Mouse (Mus musculus) skeletal muscle tissue, adult 2 months (tissue): ENCODE measurements at regions not wholly inside any gene's neighbourhood (a gene's known extent, or its start where the extent isn't known, plus 50 kb on each side); places are given as distances from the start of the nearest gene placed in this dataset.
A peak's percentile ranks its signal among the peaks of the same experiment; 100 is the strongest.

Experiments
- DNase-seq: peaks from one replicate; pipeline ENCODE4 v3.0.0-alpha.2; 2012; ENCODE audit warnings: low read depth, low spot score

- DNase-seq = no peak
These were observed 197.5 kb downstream of the Icos start for GRCm38 (mm10) chr1:61175239-61175638.

- no peak for DNase-seq
These were observed 201.7 kb downstream of the Icos start for GRCm38 (mm10) chr1:61179461-61179860.

- DNase-seq = peak; percentile 67
These were observed 203.5 kb downstream of the Icos start for GRCm38 (mm10) chr1:61181099-61181821.

- DNase-seq = no peak
These were observed 209.8 kb downstream of the Icos start for GRCm38 (mm10) chr1:61187381-61188100.

- DNase-seq = no peak
These were observed 213.2 kb downstream of the Icos start for GRCm38 (mm10) chr1:61190921-61191320.

GRCm38 (mm10) chr1:61198549-61199062 lies 220.9 kb downstream of the Icos start:
- DNase-seq = no peak

GRCm38 (mm10) chr1:61201006-61201405 lies 223.3 kb downstream of the Icos start:
- DNase-seq = no peak

- DNase-seq = no peak
These were observed 224.4 kb downstream of the Icos start for GRCm38 (mm10) chr1:61202079-61202478.

- peak; percentile 25 for DNase-seq
These were observed 225.4 kb downstream of the Icos start for GRCm38 (mm10) chr1:61203170-61203569.

GRCm38 (mm10) chr1:61203612-61204011 lies 225.9 kb downstream of the Icos start:
- no peak for DNase-seq

GRCm38 (mm10) chr1:61205137-61205536 lies 227.4 kb downstream of the Icos start:
- DNase-seq = no peak

- DNase-seq = peak; percentile 21
These were observed 229.2 kb downstream of the Icos start for GRCm38 (mm10) chr1:61206861-61207380.

GRCm38 (mm10) chr1:61208386-61208785 lies 230.7 kb downstream of the Icos start:
- no peak for DNase-seq

GRCm38 (mm10) chr1:61221131-61221530 lies 243.4 kb downstream of the Icos start:
- peak; percentile 47 for DNase-seq

GRCm38 (mm10) chr1:61228942-61229341 lies 251.2 kb downstream of the Icos start:
- peak; percentile 90 for DNase-seq

GRCm38 (mm10) chr1:61233001-61233400 lies 255.3 kb downstream of the Icos start:
- no peak for DNase-seq

GRCm38 (mm10) chr1:61233476-61234297 lies 256.0 kb downstream of the Icos start:
- DNase-seq = no peak

GRCm38 (mm10) chr1:61234298-61234682 lies 256.6 kb downstream of the Icos start:
- DNase-seq = no peak

- DNase-seq = no peak
These were observed 258.8 kb downstream of the Icos start for GRCm38 (mm10) chr1:61236511-61236910.

- DNase-seq = no peak
These were observed 260.9 kb downstream of the Icos start for GRCm38 (mm10) chr1:61238668-61239067.

GRCm38 (mm10) chr1:61257561-61257960 lies 279.8 kb downstream of the Icos start:
- DNase-seq = no peak

- no peak for DNase-seq
These were observed 285.7 kb downstream of the Icos start for GRCm38 (mm10) chr1:61263466-61263865.
